Mouse (Mus musculus) liver, embryonic 14.5 days (tissue): Measurements from ENCODE around the gene Ankrd35. TPM values are rescaled to one million over a fixed set of nuclear protein-coding genes. Genes with fewer than 3 reads are reported as not detected.

Experiments
- ATAC-seq: fragments of 200-750 bp; cut with Nextera tagmentation; 2 replicates; pipeline ENCODE4 v1.8.0; 2017; ENCODE audit warnings: moderate number of reproducible peaks, mild to moderate bottlenecking, moderate library complexity; ENCODE audit not compliant: insufficient read depth
- DNase-seq, 3 experiments: peaks; one replicate each; pipeline ENCODE4 v3.0.0-alpha.2; 2012 to 2013; ENCODE audit warnings: low read depth in 3 of 3, low spot score in 3 of 3
- H3K27ac ChIP-seq: fragments of 300-500 bp; sonication (generic); 2 replicates; pipeline ENCODE4 v1.5.1; 2014; ENCODE audit warnings: moderate library complexity, mild to moderate bottlenecking, control low read depth, inconsistent platforms
- H3K27me3 ChIP-seq: fragments of 300-500 bp; sonication (generic); 2 replicates; pipeline ENCODE4 v1.6.1; 2014; ENCODE audit warnings: mild to moderate bottlenecking, low read length, moderate library complexity; ENCODE audit not compliant: control insufficient read depth, insufficient read depth
- H3K36me3 ChIP-seq: fragments of 300-500 bp; sonication (generic); replicated peaks from 2 replicates; pipeline ENCODE4 v1.6.1; 2014; ENCODE audit warnings: low read depth; ENCODE audit not compliant: control insufficient read depth, insufficient read depth
- H3K4me1 ChIP-seq, 2 experiments: fragments of 200-500 bp in 1 of 2; fragments of 300-500 bp in 1 of 2; sonication (generic) in 1 of 2; replicated peaks; 2 replicates each; pipeline ENCODE4 v1.6.1; 2012 to 2014; ENCODE audit warnings: antibody characterized with exemption in 1 of 2, inconsistent platforms in 1 of 2, low read length in 1 of 2; ENCODE audit not compliant: control insufficient read depth in 2 of 2, insufficient read depth in 2 of 2
- H3K4me2 ChIP-seq: fragments of 300-500 bp; sonication (generic); 2 replicates; pipeline ENCODE4 v1.6.1; 2014; ENCODE audit warnings: low read depth, mild to moderate bottlenecking, control low read depth, moderate library complexity
- H3K4me3 ChIP-seq, 2 experiments: fragments of 200-500 bp in 1 of 2; fragments of 300-500 bp in 1 of 2; sonication (generic) in 1 of 2; 2 replicates each; pipeline ENCODE4 v1.5.1; 2012 to 2014; ENCODE audit warnings: low read depth in 2 of 2, low read length in 2 of 2, mild to moderate bottlenecking in 2 of 2, control low read depth in 1 of 2, inconsistent platforms in 1 of 2, moderate library complexity in 1 of 2; ENCODE audit not compliant: insufficient read depth in 1 of 2
- H3K9ac ChIP-seq: fragments of 300-500 bp; sonication (generic); replicated peaks from 2 replicates; pipeline ENCODE4 v1.6.1; 2014; ENCODE audit warnings: mild to moderate bottlenecking, control low read depth, moderate library complexity
- H3K9me3 ChIP-seq: fragments of 300-500 bp; sonication (generic); 2 replicates; pipeline ENCODE4 v1.6.1; 2016; ENCODE audit warnings: low read length, mixed read lengths; ENCODE audit not compliant: control insufficient read depth
- CTCF ChIP-seq: IDR thresholded peaks from 2 replicates; pipeline ENCODE4 v1.5.1; 2016; ENCODE audit warnings: antibody characterized with exemption, low read depth, control low read depth
- EP300 ChIP-seq: IDR thresholded peaks from 2 replicates; pipeline ENCODE4 v1.6.1; 2016; ENCODE audit warnings: antibody characterized with exemption, low read depth
- WGBS: fragments of 180-500 bp; shearing (Covaris S2); extraction: QIAGEN DNeasy Blood & Tissue Kit; methylation state at CpG from one replicate; pipeline ENCODE4 v1.1.7; 2014; ENCODE audit not compliant: insufficient replicate concordance; 5-methylcytosine and 5-hydroxymethylcytosine counted together
- polyA plus RNA-seq, 2 experiments: library from polyadenylated mRNA; depleted of rRNA in 1 of 2; stranded (reverse) in 1 of 2; unstranded in 1 of 2; fragments of >200 nt; fragmentation: Nextera tagmentation in 1 of 2; extraction: Ambion mirVana in 1 of 2; gene quantifications; 2 replicates each; pipeline versions ENCODE4 v1.2.1 to v1.2.3; 2012 to 2014

Gene Ankrd35
- polyA plus RNA-seq (2012; rRNA removed) (0.26 and 0.39 TPM in 2 replicates), polyA plus RNA-seq (2014; fragmentation: Nextera tagmentation; extraction: Ambion mirVana) (0.13 and 0.22 TPM in 2 replicates)

DNA sequence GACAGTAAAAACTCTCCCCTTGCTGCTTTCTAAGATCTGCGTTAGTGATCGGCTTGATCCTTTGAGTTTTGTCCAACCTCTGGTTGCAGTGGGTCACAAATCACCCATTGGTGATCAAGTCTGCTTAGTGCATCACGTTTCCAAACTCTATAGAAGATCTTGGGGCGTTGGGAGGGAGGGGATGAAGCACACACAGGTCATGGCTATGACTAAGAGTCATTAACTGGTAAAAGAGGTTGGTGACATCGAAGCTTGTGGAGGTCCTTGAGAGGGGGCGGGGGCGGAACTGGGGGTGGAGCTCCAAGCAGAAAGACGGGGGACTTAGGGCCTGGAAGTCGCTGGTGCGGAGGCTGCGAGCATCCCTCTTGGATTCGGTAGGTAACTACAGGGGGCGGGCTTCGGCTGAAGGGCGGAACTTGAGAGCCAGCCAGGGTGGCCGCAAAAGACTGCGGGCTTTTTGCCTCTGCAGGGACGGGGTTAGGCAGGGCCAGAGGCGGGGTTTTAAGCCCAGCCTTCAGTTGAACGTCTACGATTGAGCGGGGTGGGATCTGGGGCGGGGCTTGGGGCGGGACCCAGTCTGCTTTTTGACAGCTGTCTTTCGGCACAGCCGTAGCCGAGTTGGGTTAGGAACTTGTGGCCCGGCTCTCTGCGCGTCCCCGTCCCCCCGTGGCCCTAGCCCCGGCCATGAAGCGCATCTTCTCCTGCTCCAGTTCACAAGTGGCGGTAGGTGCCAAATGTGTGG, at the start of gene Ankrd35:
TSS of gene Ankrd35 (plus strand) at position 405 of the 742 bp plus-strand sequence.
- H3K27ac ChIP-seq = no peak within 1 kb of the TSS
- no peak for TF ChIP-seq EP300
- TF ChIP-seq CTCF = peak; percentile 42
- peak within 1 kb of the TSS; percentile 38 to 50 for H3K4me3 ChIP-seq
- no peaks in the 10 kb centered on the region for H3K36me3 ChIP-seq
- H3K4me1 ChIP-seq = peaks cover 0 to 7% of the 10 kb centered on the region in 2 experiments; a peak in 3 of 4 replicates
- H3K4me2 ChIP-seq = peak within 1 kb of the TSS; percentile 62
- no peaks in the 10 kb centered on the region for H3K9me3 ChIP-seq
- ATAC-seq (peak; percentile 88), DNase-seq (peak; percentile 49 to 76 (median 55))
- WGBS = 4% methylated on average over 35 of the region's 35 CpGs
- peaks cover 3% of the 10 kb centered on the region for H3K27me3 ChIP-seq
- no peak within 1 kb of the TSS for H3K9ac ChIP-seq

- ATAC-seq (no peak), DNase-seq (no peak)
- no peaks in the 10 kb centered on the region for H3K27me3 ChIP-seq
- no peak overlapping the region for H3K4me2 ChIP-seq
- no peaks in the 10 kb centered on the region; the same call in 1 of the 2 replicates for H3K36me3 ChIP-seq
- no peak overlapping the region for H3K4me3 ChIP-seq
- H3K9ac ChIP-seq = no peak overlapping the region
- no peak overlapping the region for H3K27ac ChIP-seq
- no peak for TF ChIP-seq CTCF
- no peak for TF ChIP-seq EP300
- H3K4me1 ChIP-seq = no peaks in the 10 kb centered on the region
- 78% methylated on average over 4 of the region's 4 CpGs for WGBS
- H3K9me3 ChIP-seq = no peaks in the 10 kb centered on the region
Measured at GRCm38 (mm10) chr3:96623201-96623600, 46.7 kb upstream of the Ankrd35 start.

DNA sequence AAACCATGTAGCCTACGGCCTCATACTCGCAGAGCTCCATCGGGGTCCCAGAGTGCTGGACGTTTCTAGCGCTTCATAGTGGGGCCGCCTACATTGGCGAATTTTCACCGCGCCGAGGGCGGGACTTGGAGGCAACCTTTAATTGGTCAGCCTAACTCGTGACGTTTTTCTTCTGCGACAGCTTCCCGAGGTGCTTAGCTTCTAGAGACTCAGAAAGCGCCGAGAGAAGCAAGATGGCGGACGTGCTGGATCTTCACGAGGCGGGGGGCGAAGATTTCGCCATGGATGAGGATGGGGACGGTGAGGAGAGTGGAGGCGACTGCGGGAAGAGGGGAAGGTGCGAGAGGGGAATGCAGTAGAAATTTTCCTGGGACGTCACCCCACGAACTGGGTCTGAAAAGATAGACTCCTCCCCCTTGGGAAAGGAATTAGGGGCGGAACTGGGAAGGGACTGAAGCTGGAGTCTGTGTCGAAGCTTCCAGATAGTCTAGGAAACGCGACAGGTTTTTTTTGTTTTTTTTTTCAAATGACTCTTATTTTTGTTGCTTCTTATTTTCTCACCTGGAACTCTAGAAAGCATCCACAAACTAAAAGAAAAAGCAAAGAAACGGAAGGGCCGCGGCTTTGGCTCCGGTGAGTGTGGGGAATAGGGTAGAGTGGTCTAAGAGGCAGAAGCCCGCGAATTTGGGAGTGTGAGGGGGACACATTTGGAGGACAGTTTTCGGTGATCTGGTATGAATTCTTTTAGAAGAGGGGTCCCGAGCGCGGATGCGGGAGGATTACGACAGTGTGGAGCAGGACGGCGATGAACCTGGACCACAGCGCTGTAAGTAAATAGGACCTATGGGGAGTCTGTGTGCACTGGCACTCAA, 40.0 kb upstream of the Ankrd35 start, which contains the start of gene Rbm8a:
TSS of gene Rbm8a (plus strand) at position 205 of the 872 bp plus-strand sequence.
- Histone ChIP-seq H3K9me3 (no peaks in the 10 kb centered on the region), H3K27me3 (no peaks in the 10 kb centered on the region), H3K27ac (peak within 1 kb of the TSS; percentile 60), H3K9ac (peak within 1 kb of the TSS; percentile 87), H3K4me1 (peaks cover 13 to 19% of the 10 kb centered on the region in 2 experiments), H3K36me3 (peaks cover 16% of the 10 kb centered on the region), H3K4me2 (peak within 1 kb of the TSS; percentile 96), H3K4me3 (peak within 1 kb of the TSS; percentile 90 to 100)
- DNase-seq = peak; percentile 97 to 98 (median 98)
- 1% methylated on average over 48 of the region's 48 CpGs for WGBS
- TF ChIP-seq EP300 (no peak), CTCF (no peak)
- peak; percentile 96 for ATAC-seq

GRCm38 (mm10) chr3:96632058-96632457, 37.9 kb upstream of the Ankrd35 start:
- Histone ChIP-seq H3K9me3 (no peaks in the 10 kb centered on the region), H3K4me2 (no peak overlapping the region), H3K36me3 (peaks cover 16% of the 10 kb centered on the region), H3K4me1 (peaks cover 21 to 27% of the 10 kb centered on the region in 2 experiments), H3K4me3 (no peak overlapping the region), H3K27me3 (no peaks in the 10 kb centered on the region), H3K9ac (no peak overlapping the region), H3K27ac (no peak overlapping the region)
- TF ChIP-seq EP300 (no peak), CTCF (no peak)
- no peak for DNase-seq
- ATAC-seq = no peak
